Mouse (Mus musculus) embryo, embryonic 9.5 days (tissue): ENCODE measurements around the gene Sstr3.
A peak's percentile ranks its signal among the peaks of the same experiment; 100 is the strongest.

Source experiments
- DNase-seq: peaks from one replicate; pipeline ENCODE4 v3.0.0-alpha.2; 2017; ENCODE audit errors: extremely low spot score

Gene Sstr3

GRCm38 (mm10) chr15:78530671-78531450 is 13.6 kb downstream of the Sstr3 start, which contains the start of gene C1qtnf6:
C1qtnf6 (minus strand) TSS chr15:78531416.
- no peak for DNase-seq

GRCm38 (mm10) chr15:78530141-78530540 is 14.3 kb downstream of the Sstr3 start:
- no peak for DNase-seq

GRCm38 (mm10) chr15:78529428-78529990 is 15.0 kb downstream of the Sstr3 start:
- DNase-seq, result peak; percentile 81

GRCm38 (mm10) chr15:78528726-78529411 is 15.6 kb downstream of the Sstr3 start:
- no peak for DNase-seq

GRCm38 (mm10) chr15:78527973-78528372 is 16.5 kb downstream of the Sstr3 start:
- DNase-seq, result no peak

- no peak for DNase-seq
Measured at GRCm38 (mm10) chr15:78524163-78524562, 20.3 kb downstream of the Sstr3 start.

- DNase-seq, result no peak
Measured at GRCm38 (mm10) chr15:78521892-78522291, 22.6 kb downstream of the Sstr3 start.

- DNase-seq, result no peak
Measured at GRCm38 (mm10) chr15:78521331-78521730, 23.2 kb downstream of the Sstr3 start.

GRCm38 (mm10) chr15:78520112-78520715 is 24.3 kb downstream of the Sstr3 start:
- DNase-seq, result no peak

- no peak for DNase-seq
Measured at GRCm38 (mm10) chr15:78518221-78518620, 26.3 kb downstream of the Sstr3 start.

GRCm38 (mm10) chr15:78515759-78516158 is 28.7 kb downstream of the Sstr3 start:
- DNase-seq, result no peak

- peak; percentile 70 for DNase-seq
Measured at GRCm38 (mm10) chr15:78514393-78515146, 29.9 kb downstream of the Sstr3 start.

GRCm38 (mm10) chr15:78513019-78513418 is 31.5 kb downstream of the Sstr3 start:
- no peak for DNase-seq

GRCm38 (mm10) chr15:78511951-78512350 is 32.5 kb downstream of the Sstr3 start:
- DNase-seq, result no peak

- DNase-seq, result no peak
Measured at GRCm38 (mm10) chr15:78510736-78511135, 33.7 kb downstream of the Sstr3 start.

- DNase-seq, result no peak
Measured at GRCm38 (mm10) chr15:78510121-78510576, 34.3 kb downstream of the Sstr3 start.

GRCm38 (mm10) chr15:78509297-78509899 is 35.1 kb downstream of the Sstr3 start:
- DNase-seq, result peak; percentile 64

- no peak for DNase-seq
Measured at GRCm38 (mm10) chr15:78508443-78508842, 36.0 kb downstream of the Sstr3 start.

- DNase-seq, result no peak
Measured at GRCm38 (mm10) chr15:78505541-78505940, 38.9 kb downstream of the Sstr3 start.

- no peak for DNase-seq
Measured at GRCm38 (mm10) chr15:78504816-78505215, 39.7 kb downstream of the Sstr3 start.

GRCm38 (mm10) chr15:78504013-78504412 is 40.5 kb downstream of the Sstr3 start:
- no peak for DNase-seq
